In the genomic region with DNA sequence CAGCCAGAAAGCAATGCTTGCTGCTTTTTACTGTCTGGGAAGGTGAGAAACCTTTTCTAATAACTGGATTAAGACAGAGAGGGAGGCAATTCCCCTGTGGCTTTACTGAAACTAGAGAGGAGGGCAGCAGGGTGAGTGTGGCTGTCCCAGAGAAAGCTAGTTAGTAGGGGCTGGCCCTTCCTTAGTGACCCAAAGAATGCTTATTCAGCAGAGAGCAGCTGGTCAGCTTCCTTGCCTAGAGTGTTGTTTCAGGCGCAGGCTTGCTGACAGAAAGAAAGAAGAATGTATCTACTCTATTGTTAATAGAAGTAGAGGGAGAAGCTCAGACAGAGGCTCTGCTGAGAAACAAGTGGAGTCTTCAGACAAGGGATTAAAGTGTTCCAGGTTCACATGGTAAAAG, we compare ENCODE assay signal across 17 mouse cellular contexts. TPM values are rescaled to one million over a fixed set of nuclear protein-coding genes. Genes with fewer than 3 reads are reported as not detected.
A peak's percentile ranks its signal among the peaks of the same experiment; 100 is the strongest.
DNase-seq lines count a peak whose midpoint lies in the region; ATAC-seq and TF ChIP-seq lines count a peak whose summit lies in the region.
"Had no signal": no experiment of that assay in that cellular context is flagged by ENCODE, and none has a peak within 500 bp of the region (broad histone marks: within the 10 kb centered on the region; RNA-seq: fewer than 3 reads in every experiment).

No protein-coding gene starts in this region.

- DNase-seq in liver, embryonic 11.5 days (ENCODE audit: low spot score): peak; percentile 26
- no peak for DNase-seq in liver
- DNase-seq in brain, embryonic 14.5 days (ENCODE audit: low read depth): peak; percentile 24
- no peak for DNase-seq in cerebellum, adult 2 months
- no peak for DNase-seq in yolk sac, embryonic 10.5 days (ENCODE audit: low spot score)
- DNase-seq: adrenal gland, postnatal 14 days; cerebellum, adult 9-10 months; heart, postnatal 36 days; lung, adult 18-20 months; lung, postnatal 4 days; right cerebral cortex, adult 18-20 months had no signal

- 0 out of 2 replicates have a peak overlapping the region, but pooled peaks have one; percentile 12 for H3K27ac ChIP-seq in hindbrain, embryonic 16.5 days (ENCODE audit: low read depth, low read length)
- H3K27ac ChIP-seq in hindbrain, embryonic 12.5 days: no peak overlapping the region
- H3K27ac ChIP-seq in liver, embryonic 11.5 days (ENCODE audit: low read depth, low read length): no peak overlapping the region
- H3K27ac ChIP-seq in limb, embryonic 13.5 days: 0 out of 2 replicates have a peak overlapping the region, but pooled peaks have one; percentile 48
- no peak overlapping the region for H3K27ac ChIP-seq in cerebellum, adult 2 months (ENCODE audit: insufficient read depth, low read length)
- H3K27ac ChIP-seq: forebrain, embryonic 13.5 days; heart, embryonic 13.5 days; midbrain, embryonic 10.5 days had no signal

- no peak for TF ChIP-seq CTCF in brain, embryonic 14.5 days (IDR thresholded peaks at IDR 0.05; ENCODE audit: borderline replicate concordance, extremely low read depth, insufficient read depth, insufficient read length)
- no peak for TF ChIP-seq CTCF in cerebellum, adult 2 months (IDR thresholded peaks at IDR 0.05; ENCODE audit: borderline replicate concordance, insufficient read depth, low read depth, low read length)

- H3K4me1 ChIP-seq in hindbrain, embryonic 16.5 days (ENCODE audit: control insufficient read depth, insufficient read depth, low read depth, low read length): peaks cover 2% of the 10 kb centered on the region; the same call in 1 of the 2 replicates
- peaks cover 21% of the 10 kb centered on the region for H3K4me1 ChIP-seq in hindbrain, embryonic 12.5 days
- peaks cover 9% of the 10 kb centered on the region; the same call in 1 of the 2 replicates for H3K4me1 ChIP-seq in liver, embryonic 11.5 days (replicated peaks; ENCODE audit: control insufficient read depth, insufficient read depth, low read length)
- H3K4me1 ChIP-seq in limb, embryonic 13.5 days: peaks cover 45% of the 10 kb centered on the region
- no peaks in the 10 kb centered on the region for H3K4me1 ChIP-seq in cerebellum, adult 2 months (ENCODE audit: control insufficient read depth, insufficient read depth, low read length)
- H3K4me1 ChIP-seq: forebrain, embryonic 13.5 days had no signal

- ATAC-seq in hindbrain, embryonic 16.5 days: no peak
- ATAC-seq in hindbrain, embryonic 12.5 days (ENCODE audit: low FRiP score): no peak
- ATAC-seq in liver, embryonic 11.5 days (replicated peaks; ENCODE audit: low FRiP score): no peak
- no peak for ATAC-seq in limb, embryonic 13.5 days (ENCODE audit: low FRiP score, low read depth)
- ATAC-seq: forebrain, embryonic 13.5 days had no signal

- WGBS in hindbrain, embryonic 16.5 days: 12% methylated on average over 1 of the region's 1 CpGs
- 12% methylated on average over 1 of the region's 1 CpGs for WGBS in hindbrain, embryonic 12.5 days
- WGBS in liver, embryonic 11.5 days: 68% methylated on average over 1 of the region's 1 CpGs
- 83% methylated on average over 1 of the region's 1 CpGs for WGBS in limb, embryonic 13.5 days
- 46% methylated on average over 1 of the region's 1 CpGs for WGBS in cerebellum, adult 2 months

- H3K9ac ChIP-seq in hindbrain, embryonic 16.5 days (ENCODE audit: low read depth, low read length): no peak overlapping the region
- H3K9ac ChIP-seq in hindbrain, embryonic 12.5 days: no peak overlapping the region
- H3K9ac ChIP-seq in liver, embryonic 11.5 days (ENCODE audit: low read depth, low read length): no peak overlapping the region
- no peak overlapping the region for H3K9ac ChIP-seq in limb, embryonic 13.5 days
- H3K9ac ChIP-seq: forebrain, embryonic 13.5 days; heart, embryonic 13.5 days had no signal

- TF ChIP-seq POLR2A in brain, embryonic 14.5 days (IDR thresholded peaks at IDR 0.05; ENCODE audit: borderline replicate concordance, extremely low read depth, insufficient read depth, insufficient read length, poor library complexity, severe bottlenecking): no peak
- no peak for TF ChIP-seq POLR2A in cerebellum, adult 2 months (IDR thresholded peaks at IDR 0.05; ENCODE audit: borderline replicate concordance, insufficient read depth, low read length)

- H3K4me2 ChIP-seq in hindbrain, embryonic 16.5 days (ENCODE audit: low read length): no peak overlapping the region
- H3K4me2 ChIP-seq in hindbrain, embryonic 12.5 days (replicated peaks): no peak overlapping the region
- H3K4me2 ChIP-seq in liver, embryonic 11.5 days: no peak overlapping the region
- H3K4me2 ChIP-seq in limb, embryonic 13.5 days (replicated peaks): no peak overlapping the region
- H3K4me2 ChIP-seq: forebrain, embryonic 13.5 days; heart, embryonic 13.5 days had no signal

- no peaks in the 10 kb centered on the region for H3K9me3 ChIP-seq in hindbrain, embryonic 16.5 days (ENCODE audit: control insufficient read depth, low read length)
- no peaks in the 10 kb centered on the region for H3K9me3 ChIP-seq in hindbrain, embryonic 12.5 days (replicated peaks)
- H3K9me3 ChIP-seq in liver, embryonic 11.5 days (ENCODE audit: control insufficient read depth, low read length): no peaks in the 10 kb centered on the region
- no peaks in the 10 kb centered on the region for H3K9me3 ChIP-seq in limb, embryonic 13.5 days
- H3K9me3 ChIP-seq: forebrain, embryonic 13.5 days; heart, embryonic 13.5 days; midbrain, embryonic 10.5 days had no signal

- H3K4me3 ChIP-seq in hindbrain, embryonic 16.5 days (ENCODE audit: low read length): no peak overlapping the region
- no peak overlapping the region for H3K4me3 ChIP-seq in hindbrain, embryonic 12.5 days
- H3K4me3 ChIP-seq in liver, embryonic 11.5 days (ENCODE audit: low read depth, low read length): no peak overlapping the region
- no peak overlapping the region for H3K4me3 ChIP-seq in limb, embryonic 13.5 days
- no peak overlapping the region for H3K4me3 ChIP-seq in cerebellum, adult 2 months (replicated peaks; ENCODE audit: insufficient read depth, low read depth, low read length)
- H3K4me3 ChIP-seq: forebrain, embryonic 13.5 days; heart, embryonic 13.5 days; midbrain, embryonic 10.5 days had no signal

- no peaks in the 10 kb centered on the region for H3K36me3 ChIP-seq in hindbrain, embryonic 16.5 days (ENCODE audit: control insufficient read depth, insufficient read depth, low read length)
- H3K36me3 ChIP-seq in hindbrain, embryonic 12.5 days: no peaks in the 10 kb centered on the region
- no peaks in the 10 kb centered on the region for H3K36me3 ChIP-seq in liver, embryonic 11.5 days (ENCODE audit: control insufficient read depth, insufficient read depth, low read length)
- H3K36me3 ChIP-seq in limb, embryonic 13.5 days: no peaks in the 10 kb centered on the region
- H3K36me3 ChIP-seq: heart, embryonic 13.5 days; midbrain, embryonic 10.5 days had no signal

- no peaks in the 10 kb centered on the region for H3K27me3 ChIP-seq in hindbrain, embryonic 16.5 days (replicated peaks; ENCODE audit: control insufficient read depth, insufficient read depth, low read length)
- H3K27me3 ChIP-seq in hindbrain, embryonic 12.5 days: no peaks in the 10 kb centered on the region
- no peaks in the 10 kb centered on the region for H3K27me3 ChIP-seq in liver, embryonic 11.5 days (replicated peaks; ENCODE audit: control insufficient read depth, insufficient read depth, low read length)
- no peaks in the 10 kb centered on the region for H3K27me3 ChIP-seq in limb, embryonic 13.5 days
- no peaks in the 10 kb centered on the region for H3K27me3 ChIP-seq in cerebellum, adult 2 months (ENCODE audit: control insufficient read depth, insufficient read depth, low read length)
- H3K27me3 ChIP-seq: forebrain, embryonic 13.5 days; heart, embryonic 13.5 days had no signal

RNA-seq across cellular contexts. Expression of gene Fmo1, which starts 4.1 kb away (rescaled TPM):
- 39.6 and 42.2 TPM in 2 replicates for polyA plus RNA-seq in hindbrain, embryonic 16.5 days (2015; fragmentation: Nextera tagmentation; extraction: Ambion mirVana)
- 28.3 and 34.9 TPM in 2 replicates for polyA plus RNA-seq in hindbrain, embryonic 12.5 days (2016; fragmentation: Nextera tagmentation; extraction: Ambion mirVana)
- polyA plus RNA-seq in liver, embryonic 11.5 days (2014; fragmentation: Nextera tagmentation; extraction: Ambion mirVana): 3.1 and 4.7 TPM in 2 replicates
- polyA plus RNA-seq in brain, embryonic 14.5 days (2012; rRNA removed): 25.5 and 38.2 TPM in 2 replicates
- polyA plus RNA-seq in limb, embryonic 13.5 days (2015; fragmentation: Nextera tagmentation; extraction: Ambion mirVana): 12.0 and 14.9 TPM in 2 replicates
- 7.1 and 7.3 TPM in 2 replicates for polyA plus RNA-seq in cerebellum, adult 2 months (2012; rRNA removed)

RNA-seq across cellular contexts. Expression of gene Fmo2, which starts 36.2 kb away (rescaled TPM):
- polyA plus RNA-seq in hindbrain, embryonic 16.5 days (2015; fragmentation: Nextera tagmentation; extraction: Ambion mirVana): 0.09 and 0.29 TPM in 2 replicates
- 0.14 TPM in 1 of 2 replicates, not detected in the other for polyA plus RNA-seq in hindbrain, embryonic 12.5 days (2016; fragmentation: Nextera tagmentation; extraction: Ambion mirVana)
- polyA plus RNA-seq in liver, embryonic 11.5 days (2014; fragmentation: Nextera tagmentation; extraction: Ambion mirVana): not detected in 2 replicates
- 0.14 and 0.34 TPM in 2 replicates for polyA plus RNA-seq in brain, embryonic 14.5 days (2012; rRNA removed)
- polyA plus RNA-seq in limb, embryonic 13.5 days (2015; fragmentation: Nextera tagmentation; extraction: Ambion mirVana): 0.38 and 0.45 TPM in 2 replicates
- polyA plus RNA-seq in cerebellum, adult 2 months (2012; rRNA removed): 2.0 and 2.8 TPM in 2 replicates
- polyA plus RNA-seq: forebrain, embryonic 13.5 days had no signal

RNA-seq across cellular contexts. Expression of gene Fmo4, which starts 48.6 kb away (rescaled TPM):
- 0.54 and 0.78 TPM in 2 replicates for polyA plus RNA-seq in hindbrain, embryonic 16.5 days (2015; fragmentation: Nextera tagmentation; extraction: Ambion mirVana)
- 0.46 and 0.52 TPM in 2 replicates for polyA plus RNA-seq in hindbrain, embryonic 12.5 days (2016; fragmentation: Nextera tagmentation; extraction: Ambion mirVana)
- 0.34 and 0.58 TPM in 2 replicates for polyA plus RNA-seq in liver, embryonic 11.5 days (2014; fragmentation: Nextera tagmentation; extraction: Ambion mirVana)
- polyA plus RNA-seq in brain, embryonic 14.5 days (2012; rRNA removed): 0.55 and 0.79 TPM in 2 replicates
- 0.23 and 0.51 TPM in 2 replicates for polyA plus RNA-seq in limb, embryonic 13.5 days (2015; fragmentation: Nextera tagmentation; extraction: Ambion mirVana)
- 0.07 TPM in 1 of 2 replicates, not detected in the other for polyA plus RNA-seq in cerebellum, adult 2 months (2012; rRNA removed)

Comparison
In these comparisons a context has a peak if more than half of its experiments do, and no peak if none do; other contexts are left out.
1. H3K27ac ChIP-seq: peak in hindbrain, embryonic 16.5 days (single experiment) and limb, embryonic 13.5 days (single experiment); none in hindbrain, embryonic 12.5 days (single experiment), liver, embryonic 11.5 days (single experiment) and cerebellum, adult 2 months (single experiment).
2. DNase-seq: peak in liver, embryonic 11.5 days (single experiment) and brain, embryonic 14.5 days (single experiment); none in liver (single experiment), cerebellum, adult 2 months (0 of 2) and yolk sac, embryonic 10.5 days (single experiment).